Mouse (Mus musculus): ENCODE results near the gene Pigc. TPM values are rescaled to one million over a fixed set of nuclear protein-coding genes. Genes with fewer than 3 reads are reported as not detected.

The Pigc gene
- total and polyA plus RNA-seq, 3 experiments = 11.7 to 17.4 (median 12.4) TPM

DNA sequence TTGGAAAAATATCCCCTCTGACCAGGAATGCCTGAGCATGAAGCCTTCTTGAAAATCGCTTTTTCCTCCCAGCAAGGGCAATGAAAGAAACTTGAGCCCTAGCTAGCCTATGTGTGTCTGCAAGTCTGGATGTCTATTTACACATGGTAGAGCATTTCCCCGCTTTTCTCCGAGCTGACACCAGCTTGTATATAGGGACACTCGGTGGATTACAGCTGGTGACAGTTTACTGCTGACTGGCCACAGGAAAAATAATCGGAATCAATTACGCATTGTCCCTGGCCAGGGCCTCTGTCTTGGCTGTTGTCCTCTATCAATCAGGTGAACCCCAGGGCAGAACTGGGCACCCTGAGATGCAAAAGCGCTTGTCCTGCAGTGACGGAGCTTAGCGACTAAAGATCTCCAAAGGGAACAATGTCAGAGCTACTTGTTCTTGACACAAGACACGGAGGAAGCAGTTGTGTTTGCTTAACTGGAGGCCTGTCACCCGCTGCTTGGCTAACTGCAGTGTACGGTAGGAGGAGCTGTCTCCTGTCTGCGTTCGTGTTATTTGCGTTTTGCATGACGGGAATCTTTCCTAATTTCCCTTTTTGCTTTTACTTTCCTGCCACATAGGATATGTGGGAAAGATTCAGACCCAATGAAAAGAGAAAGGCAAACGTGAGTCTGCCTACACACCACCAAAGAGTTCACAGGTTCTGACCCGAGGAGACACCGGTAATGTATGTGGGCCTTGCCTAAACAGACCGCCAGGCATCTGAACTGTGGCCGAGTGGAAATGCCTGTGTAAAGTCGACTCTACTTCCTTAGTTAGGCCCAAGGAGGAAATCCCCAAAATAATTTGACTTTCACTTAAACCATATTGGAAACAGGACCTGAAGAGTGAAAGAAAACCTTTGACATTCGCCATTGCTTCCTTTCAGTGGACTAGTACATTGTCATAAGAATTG is 36.1 kb downstream of the Pigc start:
- Histone ChIP-seq H3K9me3 (replicated peaks; ENCODE audit: low read length) (no peaks in the 10 kb centered on the region), H3K4me1 (ENCODE audit: control insufficient read depth in 1 of 2, insufficient read depth in 2 of 2) (peaks cover 6 to 29% of the 10 kb centered on the region in 2 experiments), H3K4me3 (replicated peaks in 1 of 3; ENCODE audit: low read depth in 2 of 3, low read length in 2 of 3, poor library complexity in 1 of 3) (peak overlapping the region in 1 of 3 experiments; percentile 46), H3K27me3 (replicated peaks) (no peaks in the 10 kb centered on the region), H3K9ac (ENCODE audit: insufficient read depth, low read depth) (no peak overlapping the region), H3K36me3 (replicated peaks in 1 of 2; ENCODE audit: control insufficient read depth in 1 of 2, insufficient read depth in 1 of 2, low read length in 1 of 2) (peaks cover 0 to 8% of the 10 kb centered on the region in 2 experiments), H3K79me2 (replicated peaks; ENCODE audit: control insufficient read depth, extremely low read depth, insufficient read depth, poor library complexity, severe bottlenecking) (no peaks in the 10 kb centered on the region), H3K27ac (ENCODE audit: insufficient read depth, low read depth) (no peak overlapping the region), H3K4me2 (ENCODE audit: insufficient read depth, low read depth, poor library complexity, severe bottlenecking) (no peak overlapping the region)
- peak; percentile 72 for DNase-seq (ENCODE audit: extremely low read depth)
- dilution Hi-C loops (cut with MboI; ENCODE audit: extremely low pct_ligation_motif_present, extremely low pct_unique_long_range_greater_than_20kb, low sequenced_read_pairs) (no loop called here), in situ Hi-C loops (cut with MboI; ENCODE audit: low pct_ligation_motif_present, low pct_unique_long_range_greater_than_20kb, low sequenced_read_pairs) (loop anchor here (5.0 to 10.0 kb wide), 2 partner anchors 180 to 307 kb away; no protein-coding TSS in a partner anchor)
- no peak for TF ChIP-seq UBTF (IDR thresholded peaks at IDR 0.05; ENCODE audit: low read depth, low read length)
- TF ChIP-seq NELFE (IDR thresholded peaks at IDR 0.05; ENCODE audit: low read depth, low read length) = no peak
- TF ChIP-seq RCOR1 (conservative IDR thresholded peaks at IDR 0.05; ENCODE audit: low read depth, low read length) = no peak
- TF ChIP-seq NRF1 (IDR thresholded peaks at IDR 0.05; ENCODE audit: low read depth, low read length) = no peak
- 0 out of 2 replicates have a peak, but pooled peaks have one; percentile 5 for TF ChIP-seq IRF4 (IDR thresholded peaks at IDR 0.05; ENCODE audit: low read depth, low read length)
- no peak for TF ChIP-seq JUN (IDR thresholded peaks at IDR 0.05; ENCODE audit: insufficient read depth, low read depth, low read length)
- no peak for TF ChIP-seq CHD2 (IDR thresholded peaks at IDR 0.05; ENCODE audit: low read length)
- no peak for TF ChIP-seq MAZ (IDR thresholded peaks at IDR 0.05; ENCODE audit: low read depth, low read length)
- TF ChIP-seq MAFK (IDR thresholded peaks at IDR 0.05; ENCODE audit: insufficient replicate concordance, low read length) = no peak
- TF ChIP-seq ZKSCAN1 (IDR thresholded peaks at IDR 0.05; ENCODE audit: borderline replicate concordance, low read depth, low read length) = no peak
- TF ChIP-seq CTCF (conservative IDR thresholded peaks at IDR 0.05 in 1 of 2, IDR thresholded peaks at IDR 0.05 in 1 of 2; ENCODE audit: low read depth in 2 of 2, low read length in 2 of 2) = peak; percentile 17 to 53; a peak in 2 of 4 replicates
- TF ChIP-seq ETS1 (conservative IDR thresholded peaks at IDR 0.05; ENCODE audit: low read depth, low read length) = no peak
- peak; percentile 55 for TF ChIP-seq RAD21 (IDR thresholded peaks at IDR 0.05; ENCODE audit: low read depth, low read length)
- TF ChIP-seq TCF12 (IDR thresholded peaks at IDR 0.05; ENCODE audit: low read depth, low read length) = no peak
- no peak for TF ChIP-seq GABPA (IDR thresholded peaks at IDR 0.05; ENCODE audit: insufficient replicate concordance, low read depth, low read length)
- no peak for TF ChIP-seq MXI1 (IDR thresholded peaks at IDR 0.05; ENCODE audit: low read depth, low read length)
- TF ChIP-seq SIN3A (IDR thresholded peaks at IDR 0.05; ENCODE audit: low read length) = no peak
- TF ChIP-seq ZMIZ1 (IDR thresholded peaks at IDR 0.05; ENCODE audit: low read depth, low read length) = no peak
- TF ChIP-seq USF2 (conservative IDR thresholded peaks at IDR 0.05; ENCODE audit: low read depth, low read length) = no peak
- no peak for TF ChIP-seq EP300 (IDR thresholded peaks at IDR 0.05; ENCODE audit: low read length)
- no peak for TF ChIP-seq ZNF384 (IDR thresholded peaks at IDR 0.05; ENCODE audit: low read depth, low read length)
- no peak for TF ChIP-seq KAT2A (IDR thresholded peaks at IDR 0.05; ENCODE audit: insufficient replicate concordance, low read length)
- TF ChIP-seq POLR2AphosphoS2 (IDR thresholded peaks at IDR 0.05; ENCODE audit: low read depth, low read length) = no peak
- TF ChIP-seq MYC (IDR thresholded peaks at IDR 0.05; ENCODE audit: low read depth, low read length) = no peak
- TF ChIP-seq ELF1 (IDR thresholded peaks at IDR 0.05; ENCODE audit: low read depth, low read length) = no peak
- TF ChIP-seq E2F4 (IDR thresholded peaks at IDR 0.05; ENCODE audit: insufficient replicate concordance, low read depth, low read length) = no peak
- TF ChIP-seq PAX5 (IDR thresholded peaks at IDR 0.05; ENCODE audit: low read length) = no peak
- no peak for TF ChIP-seq MEF2A (IDR thresholded peaks at IDR 0.05; ENCODE audit: borderline replicate concordance, low read depth, low read length)
- TF ChIP-seq TBP (conservative IDR thresholded peaks at IDR 0.05; ENCODE audit: low read depth, low read length) = no peak
- no peak for TF ChIP-seq BHLHE40 (IDR thresholded peaks at IDR 0.05; ENCODE audit: low read depth, low read length)
- no peak for TF ChIP-seq USF1 (IDR thresholded peaks at IDR 0.05; ENCODE audit: low read depth, low read length)
- peak; percentile 41; the same call in 1 of the 2 replicates for TF ChIP-seq SMC3 (IDR thresholded peaks at IDR 0.05; ENCODE audit: low read depth, low read length)
- no peak for TF ChIP-seq HCFC1 (IDR thresholded peaks at IDR 0.05; ENCODE audit: low read depth, low read length)
- no peak for TF ChIP-seq MAX (IDR thresholded peaks at IDR 0.05; ENCODE audit: low read length)
- no peak for TF ChIP-seq JUND (conservative IDR thresholded peaks at IDR 0.05; ENCODE audit: low read depth, low read length)
- peak; percentile 36; the same call in 1 of the 2 replicates for TF ChIP-seq POLR2A (IDR thresholded peaks at IDR 0.05; ENCODE audit: low read depth, low read length)
- TF ChIP-seq ZC3H11A (IDR thresholded peaks at IDR 0.05; ENCODE audit: low read depth, low read length) = no peak
- no peak for TF ChIP-seq CHD1 (IDR thresholded peaks at IDR 0.05; ENCODE audit: low read depth, low read length)
